Mouse (Mus musculus) MEL (cell line): ENCODE measurements around the gene Tomm40l.

ENCODE experiments used
- CHD1 ChIP-seq: IDR thresholded peaks from 2 replicates; pipeline ENCODE4 v1.6.1; 2012; ENCODE audit warnings: low read depth, mild to moderate bottlenecking, inconsistent platforms, low read length, improper control_type of control experiment
- CHD2 ChIP-seq: IDR thresholded peaks from 2 replicates; pipeline ENCODE4 v1.6.1; 2011; ENCODE audit warnings: low read length, improper control_type of control experiment
- CTCF ChIP-seq, 3 experiments: IDR thresholded peaks in 2 of 3; conservative IDR thresholded peaks in 1 of 3; 2 replicates each; pipeline ENCODE4 v1.5.1; 2011 to 2012; ENCODE audit warnings: low read length in 3 of 3, low read depth in 2 of 3, mild to moderate bottlenecking in 2 of 3, improper control_type of control experiment in 1 of 3, inconsistent platforms in 1 of 3, mixed read lengths in 1 of 3, moderate library complexity in 1 of 3; ENCODE audit not compliant: control insufficient read depth in 1 of 3, insufficient read depth in 1 of 3, poor library complexity in 1 of 3, severe bottlenecking in 1 of 3
- HCFC1 ChIP-seq: IDR thresholded peaks from 2 replicates; pipeline ENCODE4 v1.6.1; 2012; ENCODE audit warnings: low read depth, mild to moderate bottlenecking, inconsistent platforms, low read length, improper control_type of control experiment, moderate library complexity
- MXI1 ChIP-seq: IDR thresholded peaks from 2 replicates; pipeline ENCODE4 v1.6.1; 2011; ENCODE audit warnings: mild to moderate bottlenecking, low read depth, low read length, improper control_type of control experiment
- MYC ChIP-seq: IDR thresholded peaks from 2 replicates; pipeline ENCODE4 v1.6.1; 2011; ENCODE audit warnings: low read depth, mild to moderate bottlenecking, low read length, improper control_type of control experiment, moderate library complexity
- POLR2A ChIP-seq, 2 experiments: IDR thresholded peaks; 2 replicates each; pipeline ENCODE4 v1.6.1; 2011 to 2012; ENCODE audit warnings: low read length in 2 of 2, mild to moderate bottlenecking in 2 of 2, control low read depth in 1 of 2, improper control_type of control experiment in 1 of 2, low read depth in 1 of 2, moderate library complexity in 1 of 2; ENCODE audit not compliant: control insufficient read depth in 1 of 2, insufficient read depth in 1 of 2, poor library complexity in 1 of 2
- SMC3 ChIP-seq: IDR thresholded peaks from 2 replicates; pipeline ENCODE4 v1.6.1; 2011; ENCODE audit warnings: low read depth, low read length, improper control_type of control experiment
- TAL1 ChIP-seq: IDR thresholded peaks from 2 replicates; pipeline ENCODE4 v1.6.1; 2012; ENCODE audit warnings: mild to moderate bottlenecking, inconsistent platforms, low read length, moderate library complexity, mixed read lengths
- TCF12 ChIP-seq: IDR thresholded peaks from 2 replicates; pipeline ENCODE4 v1.6.1; 2014; ENCODE audit warnings: low read depth, mild to moderate bottlenecking, inconsistent platforms, low read length, improper control_type of control experiment, moderate library complexity

DNA sequence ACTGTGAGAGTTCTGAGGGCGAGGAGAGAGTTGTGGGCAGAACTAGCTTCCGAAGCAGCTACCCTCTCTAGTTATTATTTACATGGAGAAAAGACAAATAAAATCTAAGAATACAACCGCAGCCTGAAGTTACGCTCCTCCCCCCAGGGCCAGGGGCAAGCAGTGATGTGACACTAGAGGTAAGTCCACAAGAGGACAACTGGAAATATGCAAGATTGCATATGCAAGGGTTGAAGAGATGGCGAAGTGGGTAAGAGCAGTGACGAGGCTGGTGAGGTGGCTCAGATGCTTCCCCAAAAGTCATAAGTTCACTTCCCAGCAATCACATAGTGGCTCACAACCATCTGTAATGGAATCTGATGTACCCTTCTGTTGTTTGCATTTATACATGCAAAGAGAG is 854 bp upstream of the Tomm40l start:
- no peak for TF ChIP-seq MYC
- no peak for TF ChIP-seq SMC3
- no peak for TF ChIP-seq TCF12
- TF ChIP-seq CHD1 = no peak
- TF ChIP-seq MXI1 = no peak
- TF ChIP-seq HCFC1 = no peak
- no peak for TF ChIP-seq POLR2A (IDR thresholded peaks at IDR 0.05; ENCODE audit: control insufficient read depth in 1 of 2, insufficient read depth in 1 of 2, low read depth in 1 of 2, low read length in 2 of 2, poor library complexity in 1 of 2)
- TF ChIP-seq CTCF (IDR thresholded peaks at IDR 0.05 in 2 of 3, conservative IDR thresholded peaks at IDR 0.05 in 1 of 3; ENCODE audit: control insufficient read depth in 1 of 3, insufficient read depth in 1 of 3, low read depth in 2 of 3, low read length in 3 of 3, poor library complexity in 1 of 3, severe bottlenecking in 1 of 3) = no peak
- TF ChIP-seq CHD2 = no peak
- TF ChIP-seq TAL1 = no peak
